Comparison of ENCODE assay signal across 8 mouse cellular contexts in genomic region chr8:105826379-105826778, GRCm38 (mm10). TPM values are rescaled to one million over a fixed set of nuclear protein-coding genes. Genes with fewer than 3 reads are reported as not detected.
DNase-seq lines count a peak whose midpoint lies in the region; ATAC-seq and TF ChIP-seq lines count a peak whose summit lies in the region.

No protein-coding gene starts in this region.

- peak overlapping the region; percentile 69 for H3K9ac ChIP-seq in hindbrain, postnatal 0 days (replicated peaks; ENCODE audit: low read length)
- peak overlapping the region; percentile 96 for H3K9ac ChIP-seq in midbrain, embryonic 13.5 days (replicated peaks)

- no peak for TF ChIP-seq CTCF in lung, adult 2 months (IDR thresholded peaks at IDR 0.05; ENCODE audit: insufficient read depth, low read length)
- TF ChIP-seq CTCF in cortical plate, adult 2 months (IDR thresholded peaks at IDR 0.05; ENCODE audit: extremely low read depth, insufficient read depth, low read length) = no peak
- TF ChIP-seq CTCF in hindbrain, postnatal 0 days (IDR thresholded peaks at IDR 0.05; ENCODE audit: low read depth) = no peak

- H3K4me3 ChIP-seq in lung, adult 2 months (replicated peaks; ENCODE audit: extremely low read depth, low read depth, low read length) = peak overlapping the region; percentile 74
- peak overlapping the region; percentile 96 for H3K4me3 ChIP-seq in cortical plate, adult 2 months (ENCODE audit: insufficient read depth, low read length)
- peak overlapping the region; percentile 61 for H3K4me3 ChIP-seq in hindbrain, postnatal 0 days (ENCODE audit: low read length)
- peak overlapping the region; percentile 95 for H3K4me3 ChIP-seq in midbrain, embryonic 13.5 days (replicated peaks)

- TF ChIP-seq POLR2A in lung, adult 2 months (IDR thresholded peaks at IDR 0.05; ENCODE audit: borderline replicate concordance, extremely low read depth, low read depth, low read length) = no peak
- TF ChIP-seq POLR2A in cortical plate, adult 2 months (IDR thresholded peaks at IDR 0.05; ENCODE audit: extremely low read depth, insufficient read depth, low read length) = no peak

- no peak for ATAC-seq in hindbrain, postnatal 0 days
- ATAC-seq in midbrain, embryonic 13.5 days = no peak
- no peak for ATAC-seq in frontal cortex, adult (ENCODE audit: low TSS enrichment)

- H3K9me3 ChIP-seq in hindbrain, postnatal 0 days (ENCODE audit: low read length) = no peaks in the 10 kb centered on the region
- no peaks in the 10 kb centered on the region for H3K9me3 ChIP-seq in midbrain, embryonic 13.5 days

- no peak for DNase-seq in lung, adult 2 months
- DNase-seq in lung, postnatal 36 days = no peak
- DNase-seq in hindbrain, postnatal 0 days (ENCODE audit: low spot score) = no peak
- DNase-seq in spleen, postnatal 36 days (ENCODE audit: low spot score in 2 of 2) = no peak
- DNase-seq in right cerebral cortex, postnatal 25 days = no peak

- H3K4me2 ChIP-seq in hindbrain, postnatal 0 days (ENCODE audit: low read depth, low read length) = peak overlapping the region; percentile 88
- H3K4me2 ChIP-seq in midbrain, embryonic 13.5 days (replicated peaks) = peak overlapping the region; percentile 99

- H3K27ac ChIP-seq in cortical plate, adult 2 months (ENCODE audit: insufficient read depth, low read length) = no peak overlapping the region
- peak overlapping the region; percentile 49 for H3K27ac ChIP-seq in hindbrain, postnatal 0 days
- H3K27ac ChIP-seq in midbrain, embryonic 13.5 days = 0 out of 2 replicates have a peak overlapping the region, but pooled peaks have one; percentile 55

- H3K4me1 ChIP-seq in lung, adult 2 months (ENCODE audit: control insufficient read depth, insufficient read depth, low read length) = peaks cover 5% of the 10 kb centered on the region; the same call in 1 of the 2 replicates
- peaks cover 5% of the 10 kb centered on the region for H3K4me1 ChIP-seq in cortical plate, adult 2 months (ENCODE audit: control insufficient read depth, insufficient read depth, low read length)
- H3K4me1 ChIP-seq in hindbrain, postnatal 0 days (ENCODE audit: insufficient read depth, low read length) = peaks cover 9% of the 10 kb centered on the region
- peaks cover 32% of the 10 kb centered on the region for H3K4me1 ChIP-seq in midbrain, embryonic 13.5 days (replicated peaks)

- no peaks in the 10 kb centered on the region for H3K27me3 ChIP-seq in hindbrain, postnatal 0 days (ENCODE audit: insufficient read depth, low read length)
- H3K27me3 ChIP-seq in midbrain, embryonic 13.5 days = no peaks in the 10 kb centered on the region

- WGBS in lung, adult 2 months = 1% methylated on average over 4 of the region's 4 CpGs
- WGBS in hindbrain, postnatal 0 days = 5% methylated on average over 4 of the region's 4 CpGs
- 14% methylated on average over 4 of the region's 4 CpGs for WGBS in midbrain, embryonic 13.5 days

- H3K36me3 ChIP-seq in hindbrain, postnatal 0 days (ENCODE audit: insufficient read depth, low read length) = peaks cover 7% of the 10 kb centered on the region; the same call in 1 of the 2 replicates
- H3K36me3 ChIP-seq in midbrain, embryonic 13.5 days = peaks cover 30% of the 10 kb centered on the region

RNA-seq across cellular contexts. Expression of gene Ranbp10, which starts 0.8 kb away (rescaled TPM):
- 25.8 and 28.5 TPM in 2 replicates for polyA plus RNA-seq in lung, adult 2 months (2012; rRNA removed)
- polyA plus RNA-seq in cortical plate, adult 2 months (2012; rRNA removed) = 24.6 and 25.7 TPM in 2 replicates
- total RNA-seq in hindbrain, postnatal 0 days (2014; rRNA removed) = 10.5 and 15.7 TPM in 2 replicates
- polyA plus RNA-seq in hindbrain, postnatal 0 days (2015; fragmentation: Nextera tagmentation; extraction: Ambion mirVana) = 6.3 and 7.2 TPM in 2 replicates
- 13.8 and 15.9 TPM in 2 replicates for polyA plus RNA-seq in midbrain, embryonic 13.5 days (2015; fragmentation: Nextera tagmentation; extraction: Ambion mirVana)

RNA-seq across cellular contexts. Expression of gene Tsnaxip1, which starts 1.2 kb away (rescaled TPM):
- 1.0 and 2.2 TPM in 2 replicates for polyA plus RNA-seq in lung, adult 2 months (2012; rRNA removed)
- 0.11 and 0.31 TPM in 2 replicates for polyA plus RNA-seq in cortical plate, adult 2 months (2012; rRNA removed)
- 0.36 and 0.37 TPM in 2 replicates for total RNA-seq in hindbrain, postnatal 0 days (2014; rRNA removed)
- 0.64 and 0.71 TPM in 2 replicates for polyA plus RNA-seq in hindbrain, postnatal 0 days (2015; fragmentation: Nextera tagmentation; extraction: Ambion mirVana)
- 0.36 and 0.58 TPM in 2 replicates for polyA plus RNA-seq in midbrain, embryonic 13.5 days (2015; fragmentation: Nextera tagmentation; extraction: Ambion mirVana)

RNA-seq across cellular contexts. Expression of gene Cenpt, which starts 26.7 kb away (rescaled TPM):
- 12.0 and 17.4 TPM in 2 replicates for polyA plus RNA-seq in lung, adult 2 months (2012; rRNA removed)
- 33.2 and 33.6 TPM in 2 replicates for polyA plus RNA-seq in cortical plate, adult 2 months (2012; rRNA removed)
- 40.9 and 45.3 TPM in 2 replicates for total RNA-seq in hindbrain, postnatal 0 days (2014; rRNA removed)
- polyA plus RNA-seq in hindbrain, postnatal 0 days (2015; fragmentation: Nextera tagmentation; extraction: Ambion mirVana) = 39.9 and 42.8 TPM in 2 replicates
- 60.9 and 64.9 TPM in 2 replicates for polyA plus RNA-seq in midbrain, embryonic 13.5 days (2015; fragmentation: Nextera tagmentation; extraction: Ambion mirVana)

RNA-seq across cellular contexts. Expression of gene Thap11, which starts 28.6 kb away (rescaled TPM):
- 54.9 and 60.8 TPM in 2 replicates for polyA plus RNA-seq in lung, adult 2 months (2012; rRNA removed)
- polyA plus RNA-seq in cortical plate, adult 2 months (2012; rRNA removed) = 48.0 and 49.7 TPM in 2 replicates
- total RNA-seq in hindbrain, postnatal 0 days (2014; rRNA removed) = 86.9 and 112 TPM in 2 replicates
- 44.9 and 45.6 TPM in 2 replicates for polyA plus RNA-seq in hindbrain, postnatal 0 days (2015; fragmentation: Nextera tagmentation; extraction: Ambion mirVana)
- polyA plus RNA-seq in midbrain, embryonic 13.5 days (2015; fragmentation: Nextera tagmentation; extraction: Ambion mirVana) = 58.9 and 62.2 TPM in 2 replicates

RNA-seq across cellular contexts. Expression of gene Nutf2, which starts 34.0 kb away (rescaled TPM):
- polyA plus RNA-seq in lung, adult 2 months (2012; rRNA removed) = 17.9 and 27.0 TPM in 2 replicates
- 85.1 and 86.1 TPM in 2 replicates for polyA plus RNA-seq in cortical plate, adult 2 months (2012; rRNA removed)
- 20.1 and 49.6 TPM in 2 replicates for total RNA-seq in hindbrain, postnatal 0 days (2014; rRNA removed)
- polyA plus RNA-seq in hindbrain, postnatal 0 days (2015; fragmentation: Nextera tagmentation; extraction: Ambion mirVana) = 119 and 158 TPM in 2 replicates
- 253 and 263 TPM in 2 replicates for polyA plus RNA-seq in midbrain, embryonic 13.5 days (2015; fragmentation: Nextera tagmentation; extraction: Ambion mirVana)
